Mouse (Mus musculus) limb, embryonic 10.5 days (tissue): ENCODE measurements around the gene Cradd. TPM values are rescaled to one million over a fixed set of nuclear protein-coding genes. Genes with fewer than 3 reads are reported as not detected.

ENCODE experiments used
- DNase-seq: peaks from one replicate; pipeline ENCODE4 v3.0.0-alpha.2; 2017; ENCODE audit warnings: low spot score
- H3K27ac ChIP-seq: fragments of 300-500 bp; sonication (generic); 2 replicates; pipeline ENCODE4 v1.5.1; 2016; ENCODE audit warnings: mild to moderate bottlenecking
- H3K27me3 ChIP-seq: fragments of 300-500 bp; sonication (generic); 2 replicates; pipeline ENCODE4 v1.6.1; 2016; ENCODE audit warnings: low read depth, mild to moderate bottlenecking; ENCODE audit not compliant: poor library complexity, severe bottlenecking
- H3K36me3 ChIP-seq: fragments of 300-500 bp; sonication (generic); 2 replicates; pipeline ENCODE4 v1.6.1; 2016; ENCODE audit warnings: mild to moderate bottlenecking, moderate library complexity
- H3K4me1 ChIP-seq: fragments of 300-500 bp; sonication (generic); 2 replicates; pipeline ENCODE4 v1.6.1; 2016
- H3K4me3 ChIP-seq: fragments of 300-500 bp; sonication (generic); 2 replicates; pipeline ENCODE4 v1.5.1; 2016; ENCODE audit warnings: mild to moderate bottlenecking, moderate library complexity
- H3K9me3 ChIP-seq: fragments of 300-500 bp; sonication (generic); replicated peaks from 2 replicates; pipeline ENCODE4 v1.6.1; 2016; ENCODE audit warnings: mild to moderate bottlenecking
- WGBS: fragments of 180-500 bp; shearing (Covaris S2); methylation state at CpG from one replicate; pipeline ENCODE4 v1.1.7; 2016; 5-methylcytosine and 5-hydroxymethylcytosine counted together
- polyA plus RNA-seq: library from polyadenylated mRNA; unstranded; fragments of >200 nt; fragmentation: Nextera tagmentation; extraction: Ambion mirVana; gene quantifications from 2 replicates; pipeline ENCODE4 v1.2.1, GENCODE M21; 2016

Cradd gene
- polyA plus RNA-seq, 1 experiment from 2014 or later = 11.9 TPM

DNA sequence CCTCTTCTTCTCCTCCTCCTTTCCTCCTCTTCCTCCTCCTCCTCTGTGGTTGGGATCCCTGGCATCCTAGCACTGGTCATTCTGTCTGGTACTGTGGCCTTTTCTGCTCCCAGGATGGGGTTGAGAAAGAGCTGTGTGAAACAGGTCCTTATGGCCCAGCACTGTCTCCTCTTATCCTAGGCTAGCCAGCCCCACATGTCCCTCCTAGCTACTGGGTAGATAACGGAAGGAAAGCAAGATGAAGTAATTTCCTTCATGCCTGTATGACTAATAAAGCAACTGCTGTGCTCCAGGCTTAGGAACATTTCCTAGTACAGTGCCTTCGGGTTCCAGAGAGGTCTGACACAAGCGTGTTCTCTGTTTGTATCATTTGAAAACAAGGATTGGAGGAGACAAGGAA is 132.1 kb downstream of the Cradd start:
- 82% methylated on average over 3 of the region's 3 CpGs for WGBS
- Histone ChIP-seq H3K4me3 (no peak overlapping the region), H3K27ac (no peak overlapping the region), H3K9me3 (no peaks in the 10 kb centered on the region), H3K27me3 (no peaks in the 10 kb centered on the region), H3K4me1 (peaks cover 16% of the 10 kb centered on the region), H3K36me3 (no peaks in the 10 kb centered on the region)
- no peak for DNase-seq

DNA sequence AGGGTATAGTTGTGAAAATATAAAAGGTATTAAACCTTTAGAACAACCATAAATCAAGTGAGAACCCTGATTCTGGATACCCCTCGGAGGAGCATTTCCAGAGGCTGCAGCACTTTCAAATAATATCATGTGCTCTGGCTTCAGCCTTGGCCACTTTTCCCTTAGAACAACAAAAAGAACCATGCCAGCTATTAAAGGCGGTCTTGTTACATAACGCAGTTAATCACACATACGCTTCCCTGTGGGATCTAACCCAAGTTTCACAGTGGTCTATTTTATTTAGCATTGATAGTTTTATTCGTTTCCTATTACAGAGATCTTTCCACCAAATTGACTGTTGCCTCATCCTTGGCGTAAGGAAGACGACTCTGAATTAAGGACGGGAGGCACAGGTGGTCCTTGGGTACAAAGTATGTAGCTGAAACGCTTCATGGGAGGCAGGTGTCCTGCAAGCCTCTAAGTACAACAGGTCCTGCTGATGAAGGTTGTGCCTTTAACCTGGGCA is 132.7 kb downstream of the Cradd start:
- H3K36me3 ChIP-seq = no peaks in the 10 kb centered on the region
- H3K27me3 ChIP-seq = no peaks in the 10 kb centered on the region
- no peak for DNase-seq
- H3K27ac ChIP-seq = no peak overlapping the region
- H3K9me3 ChIP-seq = no peaks in the 10 kb centered on the region
- no peak overlapping the region for H3K4me3 ChIP-seq
- H3K4me1 ChIP-seq = peaks cover 16% of the 10 kb centered on the region
- 93% methylated on average over 9 of the region's 9 CpGs for WGBS

DNA sequence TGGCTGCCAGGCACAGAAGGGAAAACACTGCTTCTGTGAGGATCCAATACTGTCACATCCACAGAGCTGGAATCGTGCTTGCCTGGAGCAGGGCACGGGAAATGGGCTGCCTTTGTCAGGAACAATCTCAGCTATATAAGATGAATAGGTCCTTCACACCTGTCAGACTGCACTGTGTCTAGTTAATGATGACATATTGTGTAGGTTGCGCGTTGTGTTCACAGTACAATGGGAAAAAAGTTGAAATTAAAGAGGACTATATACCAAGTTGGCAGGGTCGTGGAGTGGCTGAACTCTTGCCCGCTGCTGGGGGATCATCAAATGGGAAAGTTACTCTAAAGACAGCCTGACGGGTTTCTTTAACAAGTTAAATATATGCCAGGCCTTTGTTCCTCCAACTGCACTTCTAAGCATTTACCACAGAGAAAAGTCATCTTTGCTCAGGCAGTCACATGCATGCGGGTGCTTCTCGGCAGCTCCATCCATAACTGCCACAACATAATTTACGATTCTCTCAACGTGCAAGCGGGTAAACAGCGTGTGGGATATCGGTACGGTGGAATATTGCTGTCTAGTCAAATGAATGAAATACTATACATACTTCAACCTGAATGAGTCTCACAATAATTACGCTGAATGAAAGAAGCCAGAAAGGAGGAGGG is 134.3 kb downstream of the Cradd start:
- Histone ChIP-seq H3K4me1 (peaks cover 13% of the 10 kb centered on the region), H3K27me3 (no peaks in the 10 kb centered on the region), H3K27ac (no peak overlapping the region), H3K4me3 (no peak overlapping the region), H3K9me3 (no peaks in the 10 kb centered on the region), H3K36me3 (no peaks in the 10 kb centered on the region)
- WGBS = 74% methylated on average over 16 of the region's 16 CpGs
- DNase-seq = no peak

GRCm38 (mm10) chr10:95184210-95184609 is 139.7 kb downstream of the Cradd start:
- H3K27me3 ChIP-seq = no peaks in the 10 kb centered on the region
- H3K4me3 ChIP-seq = no peak overlapping the region
- H3K9me3 ChIP-seq = no peaks in the 10 kb centered on the region
- DNase-seq = no peak
- H3K27ac ChIP-seq = no peak overlapping the region
- no peaks in the 10 kb centered on the region for H3K36me3 ChIP-seq
- 69% methylated on average over 5 of the region's 5 CpGs for WGBS
- peaks cover 5% of the 10 kb centered on the region; the same call in 1 of the 2 replicates for H3K4me1 ChIP-seq

- WGBS = 81% methylated on average over 4 of the region's 4 CpGs
- Histone ChIP-seq H3K4me3 (no peak overlapping the region), H3K4me1 (peaks cover 5% of the 10 kb centered on the region; the same call in 1 of the 2 replicates), H3K27me3 (no peaks in the 10 kb centered on the region), H3K36me3 (no peaks in the 10 kb centered on the region), H3K9me3 (no peaks in the 10 kb centered on the region), H3K27ac (no peak overlapping the region)
- no peak for DNase-seq
These were observed 140.9 kb downstream of the Cradd start for GRCm38 (mm10) chr10:95183051-95183450.

DNA sequence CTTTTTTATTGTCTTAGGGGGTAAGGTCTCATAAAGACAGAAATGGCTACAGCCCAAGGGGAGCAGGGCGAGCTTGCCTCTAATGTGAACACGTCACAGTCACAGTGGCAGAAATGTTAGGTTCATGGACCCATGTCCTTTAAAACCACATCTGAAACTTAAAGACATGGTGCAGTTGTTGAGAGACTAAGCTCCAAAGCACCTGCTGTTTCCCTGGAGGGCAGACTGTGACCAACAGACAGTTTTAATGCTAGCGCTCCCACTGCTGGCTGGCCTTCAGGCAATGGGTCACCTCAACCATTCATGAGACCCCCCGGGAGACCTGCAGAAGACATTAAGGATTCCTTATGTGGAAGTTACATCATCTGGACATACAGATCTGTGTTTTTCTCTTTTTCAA is 141.5 kb downstream of the Cradd start:
- WGBS = 88% methylated on average over 4 of the region's 4 CpGs
- H3K4me1 ChIP-seq = peaks cover 5% of the 10 kb centered on the region; the same call in 1 of the 2 replicates
- no peak for DNase-seq
- no peaks in the 10 kb centered on the region for H3K36me3 ChIP-seq
- no peak overlapping the region for H3K27ac ChIP-seq
- H3K4me3 ChIP-seq = no peak overlapping the region
- no peaks in the 10 kb centered on the region for H3K27me3 ChIP-seq
- no peaks in the 10 kb centered on the region for H3K9me3 ChIP-seq

GRCm38 (mm10) chr10:95181553-95181952 is 142.4 kb downstream of the Cradd start:
- WGBS = 79% methylated on average over 10 of the region's 10 CpGs
- Histone ChIP-seq H3K36me3 (no peaks in the 10 kb centered on the region), H3K9me3 (no peaks in the 10 kb centered on the region), H3K27me3 (no peaks in the 10 kb centered on the region), H3K4me1 (peaks cover 12% of the 10 kb centered on the region), H3K27ac (no peak overlapping the region), H3K4me3 (no peak overlapping the region)
- DNase-seq = no peak

GRCm38 (mm10) chr10:95180900-95181299 is 143.0 kb downstream of the Cradd start:
- Histone ChIP-seq H3K27me3 (no peaks in the 10 kb centered on the region), H3K36me3 (no peaks in the 10 kb centered on the region), H3K27ac (no peak overlapping the region), H3K4me1 (peaks cover 12% of the 10 kb centered on the region), H3K4me3 (no peak overlapping the region), H3K9me3 (no peaks in the 10 kb centered on the region)
- WGBS = 90% methylated on average over 3 of the region's 3 CpGs
- DNase-seq = no peak

DNA sequence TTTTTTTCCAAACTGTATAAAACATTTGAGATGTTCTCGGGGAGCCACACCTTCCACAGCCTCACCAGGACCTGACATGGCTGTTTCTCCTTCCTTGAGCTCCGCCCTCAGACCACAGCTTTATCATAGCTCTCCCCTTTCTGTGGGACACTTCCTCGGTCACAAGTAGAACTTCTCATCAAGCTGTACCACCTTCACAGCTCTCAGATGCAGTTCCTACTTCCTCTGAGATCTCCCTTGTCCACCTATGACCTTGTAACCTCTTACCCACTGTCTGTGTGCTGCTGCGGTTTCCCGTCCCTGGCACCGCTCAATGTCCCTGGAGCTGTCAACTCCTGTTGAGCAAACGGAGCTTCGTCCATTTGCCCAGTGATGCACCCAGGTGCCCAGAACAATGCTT is 143.8 kb downstream of the Cradd start:
- DNase-seq = no peak
- Histone ChIP-seq H3K9me3 (no peaks in the 10 kb centered on the region), H3K4me3 (no peak overlapping the region), H3K36me3 (no peaks in the 10 kb centered on the region), H3K27me3 (no peaks in the 10 kb centered on the region), H3K4me1 (peaks cover 19% of the 10 kb centered on the region), H3K27ac (no peak overlapping the region)
- 85% methylated on average over 8 of the region's 8 CpGs for WGBS

DNA sequence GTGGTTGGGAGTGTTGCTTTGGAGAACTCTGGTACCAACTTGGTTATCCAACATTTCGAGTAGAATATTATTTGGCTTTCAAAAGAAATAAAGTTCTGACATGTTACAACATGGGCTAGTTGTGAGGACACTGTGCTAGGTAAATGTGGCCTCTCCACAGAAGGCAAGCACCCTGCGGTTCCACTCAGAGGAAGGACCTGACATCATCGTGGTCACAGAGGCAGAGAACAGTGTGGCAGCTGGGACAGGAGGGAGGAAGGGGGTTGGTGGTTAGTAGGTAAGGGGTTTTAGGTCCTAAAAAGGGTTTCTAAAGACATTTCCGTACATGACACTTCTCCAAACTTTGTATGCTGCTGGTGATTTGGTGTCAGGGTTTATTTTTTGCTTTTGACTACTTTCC is 145.1 kb downstream of the Cradd start:
- H3K4me3 ChIP-seq = no peak overlapping the region
- H3K27me3 ChIP-seq = peaks cover 10% of the 10 kb centered on the region; the same call in 1 of the 2 replicates
- 88% methylated on average over 4 of the region's 4 CpGs for WGBS
- DNase-seq = no peak
- no peak overlapping the region for H3K27ac ChIP-seq
- no peaks in the 10 kb centered on the region for H3K9me3 ChIP-seq
- peaks cover 14% of the 10 kb centered on the region for H3K4me1 ChIP-seq
- H3K36me3 ChIP-seq = no peaks in the 10 kb centered on the region

DNA sequence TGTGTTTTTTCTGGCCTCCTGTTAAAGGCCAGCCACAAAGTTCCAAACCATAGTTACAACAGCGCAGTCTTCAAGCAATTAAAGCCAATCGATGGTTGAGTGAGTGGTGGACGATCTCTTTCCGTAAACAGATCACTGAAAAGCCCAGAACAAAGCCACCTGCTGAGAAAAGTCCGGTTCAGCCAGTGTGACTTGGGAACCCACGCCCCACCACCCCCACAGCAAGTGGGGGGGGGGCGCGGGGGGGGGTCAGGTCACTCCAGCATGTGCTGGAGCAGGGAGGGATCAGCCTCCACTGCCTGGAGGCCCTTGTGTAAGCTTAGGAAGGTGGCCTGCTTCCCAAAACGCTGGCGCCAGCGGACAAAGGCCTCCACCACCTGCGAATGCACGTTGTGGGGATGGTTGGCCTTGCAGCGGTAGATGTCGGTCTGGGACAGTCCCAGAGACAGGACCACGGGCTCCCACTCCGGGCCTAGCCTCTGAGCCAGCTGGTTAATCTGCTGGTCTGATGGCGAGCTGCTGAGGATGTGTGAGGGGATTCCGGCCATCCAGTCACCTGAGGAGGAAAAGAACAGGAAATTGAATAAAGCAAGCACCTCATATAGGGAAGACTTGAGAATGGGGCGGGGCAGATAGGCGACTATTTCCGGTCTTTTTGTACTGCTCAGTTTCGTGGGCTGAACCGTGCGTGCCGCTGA is 148.4 kb downstream of the Cradd start:
- H3K27ac ChIP-seq = no peak overlapping the region
- no peak overlapping the region for H3K4me3 ChIP-seq
- H3K4me1 ChIP-seq = peaks cover 28% of the 10 kb centered on the region
- DNase-seq = no peak
- peaks cover 10% of the 10 kb centered on the region; the same call in 1 of the 2 replicates for H3K27me3 ChIP-seq
- H3K9me3 ChIP-seq = no peaks in the 10 kb centered on the region
- H3K36me3 ChIP-seq = no peaks in the 10 kb centered on the region
- WGBS = 47% methylated on average over 25 of the region's 26 CpGs

GRCm38 (mm10) chr10:95174260-95174659 is 149.7 kb downstream of the Cradd start:
- Histone ChIP-seq H3K27ac (no peak overlapping the region), H3K27me3 (peaks cover 10% of the 10 kb centered on the region; the same call in 1 of the 2 replicates), H3K4me3 (no peak overlapping the region), H3K4me1 (peaks cover 28% of the 10 kb centered on the region), H3K9me3 (no peaks in the 10 kb centered on the region), H3K36me3 (no peaks in the 10 kb centered on the region)
- 76% methylated on average over 6 of the region's 6 CpGs for WGBS
- DNase-seq = no peak

DNA sequence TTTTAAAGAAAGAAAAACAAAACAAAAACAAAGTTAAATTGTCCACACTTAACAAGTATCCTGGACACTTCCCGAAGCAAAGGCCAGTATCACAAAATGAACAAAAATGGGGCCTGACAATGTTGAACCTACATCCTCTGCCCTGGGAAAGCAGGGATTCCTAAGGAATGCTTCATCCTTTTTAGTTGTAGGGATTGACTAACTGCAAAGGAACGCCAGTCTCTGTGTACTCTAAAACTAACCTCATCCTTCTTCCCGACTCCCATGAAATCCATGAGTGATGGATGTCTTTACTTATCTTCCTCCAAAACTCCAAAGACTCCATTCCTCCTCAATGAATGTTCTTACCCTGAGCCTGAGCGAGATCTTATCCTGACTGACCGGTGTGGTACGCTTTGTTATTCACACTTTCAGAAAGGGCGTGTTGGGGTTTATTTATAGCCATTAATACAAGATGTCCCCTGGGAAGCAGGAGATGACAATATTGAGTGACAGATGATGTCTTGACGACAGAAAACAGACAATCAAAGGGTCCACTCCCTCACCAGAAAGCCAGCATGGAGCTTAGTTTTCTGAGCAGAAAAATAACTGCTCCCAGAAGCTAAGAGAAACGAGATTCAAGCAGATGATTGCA is 153.1 kb downstream of the Cradd start:
- no peaks in the 10 kb centered on the region for H3K36me3 ChIP-seq
- H3K27me3 ChIP-seq = peaks cover 10% of the 10 kb centered on the region; the same call in 1 of the 2 replicates
- H3K4me3 ChIP-seq = no peak overlapping the region
- H3K27ac ChIP-seq = no peak overlapping the region
- no peaks in the 10 kb centered on the region for H3K9me3 ChIP-seq
- WGBS = 62% methylated on average over 9 of the region's 9 CpGs
- peaks cover 21% of the 10 kb centered on the region for H3K4me1 ChIP-seq
- no peak for DNase-seq
